Mouse (Mus musculus) hindbrain, embryonic 16.5 days (tissue): ENCODE data around the gene Limch1. TPM values are rescaled to one million over a fixed set of nuclear protein-coding genes. Genes with fewer than 3 reads are reported as not detected.

Experiments
- ATAC-seq: fragments of 200-750 bp; cut with Nextera tagmentation; 2 replicates; pipeline ENCODE4 v1.8.0; 2017; ENCODE audit warnings: moderate TSS enrichment, moderate library complexity
- H3K27ac ChIP-seq: fragments of 300-500 bp; sonication (generic); 2 replicates; pipeline ENCODE4 v1.5.1; 2014; ENCODE audit warnings: low read depth, mild to moderate bottlenecking, control low read depth, low read length, moderate library complexity
- H3K27me3 ChIP-seq: fragments of 300-500 bp; sonication (generic); replicated peaks from 2 replicates; pipeline ENCODE4 v1.6.1; 2014; ENCODE audit warnings: low read length; ENCODE audit not compliant: control insufficient read depth, insufficient read depth
- H3K36me3 ChIP-seq: fragments of 300-500 bp; sonication (generic); 2 replicates; pipeline ENCODE4 v1.6.1; 2014; ENCODE audit warnings: mild to moderate bottlenecking, low read length, moderate library complexity, mixed read lengths; ENCODE audit not compliant: control insufficient read depth, insufficient read depth
- H3K4me1 ChIP-seq: fragments of 300-500 bp; sonication (generic); 2 replicates; pipeline ENCODE4 v1.6.1; 2014; ENCODE audit warnings: low read depth, low read length; ENCODE audit not compliant: control insufficient read depth, insufficient read depth
- H3K4me2 ChIP-seq: fragments of 300-500 bp; sonication (generic); 2 replicates; pipeline ENCODE4 v1.6.1; 2014; ENCODE audit warnings: mild to moderate bottlenecking, low read length, control low read depth, moderate library complexity
- H3K4me3 ChIP-seq: fragments of 300-500 bp; sonication (generic); 2 replicates; pipeline ENCODE4 v1.5.1; 2014; ENCODE audit warnings: mild to moderate bottlenecking, low read length, control low read depth, moderate library complexity
- H3K9ac ChIP-seq: fragments of 300-500 bp; sonication (generic); 2 replicates; pipeline ENCODE4 v1.6.1; 2014; ENCODE audit warnings: low read depth, mild to moderate bottlenecking, control low read depth, low read length, moderate library complexity
- H3K9me3 ChIP-seq: fragments of 300-500 bp; sonication (generic); 2 replicates; pipeline ENCODE4 v1.6.1; 2014; ENCODE audit warnings: mild to moderate bottlenecking, low read length, moderate library complexity; ENCODE audit not compliant: control insufficient read depth
- WGBS: fragments of 180-500 bp; shearing (Covaris S2); extraction: QIAGEN DNeasy Blood & Tissue Kit; methylation state at CpG from one replicate; pipeline ENCODE4 v1.1.7; 2014; 5-methylcytosine and 5-hydroxymethylcytosine counted together
- polyA plus RNA-seq: library from polyadenylated mRNA; unstranded; fragments of >200 nt; fragmentation: Nextera tagmentation; extraction: Ambion mirVana; gene quantifications from 2 replicates; pipeline ENCODE4 v1.2.1, GENCODE M21; 2015

Limch1 gene
- polyA plus RNA-seq, 1 experiment from 2014 or later = 48.4 TPM

GRCm38 (mm10) chr5:66753620-66754019 lies 8.0 kb downstream of the Limch1 start:
- Histone ChIP-seq H3K9ac (no peak overlapping the region), H3K27ac (no peak overlapping the region), H3K4me1 (peaks cover 26% of the 10 kb centered on the region), H3K36me3 (no peaks in the 10 kb centered on the region), H3K9me3 (no peaks in the 10 kb centered on the region), H3K4me2 (no peak overlapping the region), H3K27me3 (no peaks in the 10 kb centered on the region), H3K4me3 (no peak overlapping the region)
- WGBS = 86% methylated on average over 9 of the region's 9 CpGs
- no peak for ATAC-seq

DNA sequence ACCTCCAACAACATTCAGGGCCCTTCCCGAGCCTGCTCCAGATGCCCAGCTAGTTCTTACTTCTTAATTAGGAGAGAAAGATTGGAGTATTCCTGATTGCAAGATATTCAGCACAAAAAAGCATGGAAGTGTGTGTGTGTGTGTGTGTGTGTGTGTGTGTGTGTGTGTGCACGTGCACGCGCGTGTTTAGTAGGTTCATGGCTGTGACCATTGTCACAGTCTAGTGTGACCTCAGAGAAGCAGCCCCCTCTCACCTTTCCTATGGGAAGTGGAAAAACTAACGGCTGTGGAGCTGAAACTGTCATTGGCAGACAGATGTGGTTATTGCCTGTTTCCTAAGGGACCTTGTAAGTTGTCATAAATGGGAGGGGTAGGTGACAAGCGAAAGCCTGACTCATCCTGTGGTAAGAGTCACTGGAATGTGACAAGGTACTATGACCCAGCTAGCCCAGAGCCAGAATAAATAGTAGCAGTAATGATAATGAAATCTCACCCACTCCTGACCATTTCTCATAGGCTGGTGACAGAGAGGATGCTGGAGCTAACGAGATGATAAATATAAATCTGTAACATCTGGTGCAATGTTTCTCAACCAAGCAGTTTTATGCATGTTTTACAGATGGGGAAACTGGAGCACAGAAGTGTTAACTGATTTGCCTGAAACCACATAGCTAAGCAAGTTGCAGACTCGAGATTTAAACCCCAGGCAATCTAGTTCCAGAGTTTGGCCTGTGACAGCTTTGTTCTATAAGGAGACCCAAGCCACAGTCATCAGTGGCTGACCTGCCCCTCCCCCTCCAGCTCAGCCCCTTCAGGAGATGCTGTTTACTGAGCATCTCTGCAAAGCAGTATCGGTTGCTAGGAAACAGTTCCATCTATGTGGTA lies 11.4 kb downstream of the Limch1 start:
- Histone ChIP-seq H3K9ac (no peak overlapping the region), H3K4me2 (no peak overlapping the region)

GRCm38 (mm10) chr5:66757706-66758237 lies 12.1 kb downstream of the Limch1 start:
- 44% methylated on average over 2 of the region's 2 CpGs for WGBS
- ATAC-seq = peak; percentile 24
- H3K9ac ChIP-seq = no peak overlapping the region
- no peaks in the 10 kb centered on the region for H3K27me3 ChIP-seq
- H3K36me3 ChIP-seq = no peaks in the 10 kb centered on the region
- no peaks in the 10 kb centered on the region for H3K9me3 ChIP-seq
- peak overlapping the region; percentile 56 for H3K27ac ChIP-seq
- no peak overlapping the region for H3K4me2 ChIP-seq
- peaks cover 13% of the 10 kb centered on the region for H3K4me1 ChIP-seq
- H3K4me3 ChIP-seq = no peak overlapping the region

More for the DNA sequence above, 11.4 kb downstream of the Limch1 start:
- Histone ChIP-seq H3K4me1 (peaks cover 13% of the 10 kb centered on the region), H3K36me3 (no peaks in the 10 kb centered on the region), H3K9me3 (no peaks in the 10 kb centered on the region), H3K27me3 (no peaks in the 10 kb centered on the region), H3K4me3 (no peak overlapping the region), H3K27ac (peak overlapping the region; percentile 56; the same call in 1 of the 2 replicates)
- WGBS = 66% methylated on average over 10 of the region's 10 CpGs
- ATAC-seq = peak; percentile 78

DNA sequence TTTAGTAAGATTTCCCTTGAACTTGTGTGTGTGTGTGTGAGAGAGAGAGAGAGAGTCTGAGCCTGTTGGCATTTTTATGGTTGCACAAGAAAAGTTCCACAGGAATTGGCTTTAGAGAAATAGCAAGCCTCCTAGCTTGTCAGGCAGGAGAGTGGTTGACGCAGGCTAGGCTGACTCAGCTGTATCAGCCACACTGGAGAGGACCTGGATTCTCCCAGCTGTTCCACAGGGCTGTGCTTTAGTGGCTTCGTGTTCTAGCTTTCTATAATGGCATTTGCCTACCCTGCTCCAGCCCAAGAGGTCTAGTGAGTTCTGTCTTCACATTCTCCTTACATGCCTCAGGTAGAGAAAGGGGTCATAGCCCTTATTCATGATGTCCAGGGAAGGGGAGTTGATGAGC lies 13.7 kb downstream of the Limch1 start:
- ATAC-seq = no peak
- no peaks in the 10 kb centered on the region for H3K9me3 ChIP-seq
- no peaks in the 10 kb centered on the region for H3K36me3 ChIP-seq
- H3K4me1 ChIP-seq = peaks cover 13% of the 10 kb centered on the region
- H3K4me3 ChIP-seq = no peak overlapping the region
- H3K27ac ChIP-seq = no peak overlapping the region
- H3K4me2 ChIP-seq = no peak overlapping the region
- no peak overlapping the region for H3K9ac ChIP-seq
- H3K27me3 ChIP-seq = no peaks in the 10 kb centered on the region
- WGBS = 73% methylated on average over 2 of the region's 2 CpGs

GRCm38 (mm10) chr5:66760747-66761146 lies 15.1 kb downstream of the Limch1 start:
- Histone ChIP-seq H3K9ac (no peak overlapping the region), H3K27ac (no peak overlapping the region), H3K4me2 (no peak overlapping the region), H3K9me3 (no peaks in the 10 kb centered on the region), H3K4me1 (peaks cover 13% of the 10 kb centered on the region), H3K4me3 (no peak overlapping the region), H3K36me3 (no peaks in the 10 kb centered on the region), H3K27me3 (no peaks in the 10 kb centered on the region)
- 87% methylated on average over 10 of the region's 10 CpGs for WGBS
- ATAC-seq = no peak

DNA sequence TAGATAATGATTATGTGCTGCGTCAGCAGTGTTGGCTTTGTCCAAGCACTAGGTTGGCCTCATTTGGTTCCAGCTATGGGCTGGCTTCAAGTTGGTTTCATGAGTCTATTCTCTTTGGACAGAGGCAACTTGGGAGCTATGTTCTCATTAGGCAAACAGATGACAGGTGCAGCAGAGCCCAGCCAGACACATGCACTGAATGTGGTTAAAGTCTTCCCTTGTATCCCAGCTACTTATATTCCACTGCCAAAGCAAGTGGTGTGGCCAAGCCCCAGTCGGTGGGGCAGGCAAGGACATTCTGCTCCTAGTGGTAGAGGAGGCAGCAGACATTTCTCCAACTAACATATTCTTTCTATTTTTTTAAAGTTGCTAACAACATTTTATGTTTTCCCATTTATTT lies 16.4 kb downstream of the Limch1 start:
- peaks cover 9% of the 10 kb centered on the region for H3K4me1 ChIP-seq

GRCm38 (mm10) chr5:66764129-66764528 lies 18.5 kb downstream of the Limch1 start:
- H3K4me2 ChIP-seq = no peak overlapping the region
- no peaks in the 10 kb centered on the region for H3K27me3 ChIP-seq
- no peak overlapping the region for H3K27ac ChIP-seq
- no peak overlapping the region for H3K4me3 ChIP-seq
- no peaks in the 10 kb centered on the region for H3K4me1 ChIP-seq
- peak; percentile 32; the same call in 1 of the 2 replicates for ATAC-seq
- WGBS = 73% methylated on average over 6 of the region's 6 CpGs
- no peaks in the 10 kb centered on the region for H3K36me3 ChIP-seq
- no peaks in the 10 kb centered on the region for H3K9me3 ChIP-seq
- H3K9ac ChIP-seq = no peak overlapping the region

More for the DNA sequence above, 16.4 kb downstream of the Limch1 start:
- Histone ChIP-seq H3K27me3 (no peaks in the 10 kb centered on the region), H3K9me3 (no peaks in the 10 kb centered on the region), H3K4me3 (no peak overlapping the region), H3K27ac (no peak overlapping the region), H3K4me2 (no peak overlapping the region), H3K9ac (no peak overlapping the region), H3K36me3 (no peaks in the 10 kb centered on the region)
- no peak for ATAC-seq
- WGBS = 83% methylated on average over 2 of the region's 2 CpGs

DNA sequence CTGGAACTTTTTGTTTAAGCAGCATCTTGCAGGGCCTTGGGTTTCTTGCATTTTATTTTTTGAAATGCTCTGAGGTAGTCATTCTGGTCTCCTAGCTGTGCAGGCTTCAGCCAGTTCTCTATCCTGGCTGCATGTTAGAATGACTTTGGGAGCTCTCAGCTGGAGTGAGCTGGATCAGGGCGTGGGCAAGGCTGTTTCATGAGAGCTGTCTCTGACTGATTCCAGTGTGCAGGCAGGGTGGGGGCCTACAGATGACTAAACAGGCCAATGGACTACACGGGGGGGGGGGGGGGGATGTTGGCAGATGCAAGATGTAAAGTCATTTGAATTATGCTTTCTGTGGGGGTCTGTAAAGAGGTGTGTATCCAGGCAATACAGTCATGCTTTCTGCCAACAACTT lies 20.3 kb downstream of the Limch1 start:
- no peaks in the 10 kb centered on the region for H3K4me1 ChIP-seq
- no peaks in the 10 kb centered on the region for H3K27me3 ChIP-seq
- WGBS = 63% methylated on average over 2 of the region's 2 CpGs
- no peaks in the 10 kb centered on the region for H3K9me3 ChIP-seq
- no peak overlapping the region for H3K27ac ChIP-seq
- H3K36me3 ChIP-seq = no peaks in the 10 kb centered on the region
- H3K4me3 ChIP-seq = no peak overlapping the region
- ATAC-seq = no peak
- H3K4me2 ChIP-seq = no peak overlapping the region
- H3K9ac ChIP-seq = no peak overlapping the region

DNA sequence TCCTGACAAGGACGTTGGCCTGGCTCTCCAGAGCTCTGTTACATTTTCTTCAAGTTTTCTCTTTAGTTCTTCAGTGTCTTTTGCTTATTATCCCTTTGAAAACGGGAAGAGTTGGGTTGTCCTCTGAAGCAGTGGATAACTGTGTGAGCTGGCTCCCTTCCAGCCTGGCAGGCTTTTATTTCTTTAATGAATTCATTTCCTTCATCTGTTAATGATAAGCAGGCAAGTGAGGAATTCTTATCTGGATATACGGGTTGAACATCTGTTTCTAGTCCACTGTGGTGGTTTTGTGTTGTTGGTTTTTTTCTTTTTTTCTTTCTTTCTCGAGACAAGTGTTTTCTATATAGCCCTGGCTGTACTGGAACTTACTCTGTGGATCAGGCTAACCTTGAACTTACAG lies 22.4 kb downstream of the Limch1 start:
- H3K27me3 ChIP-seq = no peaks in the 10 kb centered on the region
- no peaks in the 10 kb centered on the region for H3K36me3 ChIP-seq
- no peak overlapping the region for H3K9ac ChIP-seq
- no peak overlapping the region for H3K4me2 ChIP-seq
- WGBS = 42% methylated on average over 4 of the region's 4 CpGs
- no peak for ATAC-seq
- H3K27ac ChIP-seq = no peak overlapping the region
- H3K4me3 ChIP-seq = no peak overlapping the region
- no peaks in the 10 kb centered on the region for H3K9me3 ChIP-seq
- H3K4me1 ChIP-seq = no peaks in the 10 kb centered on the region
